Mouse (Mus musculus) liver, adult 2 months (tissue): ENCODE measurements around the gene Klhl42.

Experiments used
- CTCF ChIP-seq: fragments of 200-500 bp; IDR thresholded peaks from 2 replicates; pipeline ENCODE4 v1.5.1; 2011; ENCODE audit warnings: low read depth, low read length, control low read depth
- POLR2A ChIP-seq: fragments of 200-500 bp; IDR thresholded peaks from 2 replicates; pipeline ENCODE4 v1.6.1; 2011; ENCODE audit warnings: low read length, control low read depth; ENCODE audit not compliant: insufficient read depth; ENCODE audit errors: extremely low read depth

DNA sequence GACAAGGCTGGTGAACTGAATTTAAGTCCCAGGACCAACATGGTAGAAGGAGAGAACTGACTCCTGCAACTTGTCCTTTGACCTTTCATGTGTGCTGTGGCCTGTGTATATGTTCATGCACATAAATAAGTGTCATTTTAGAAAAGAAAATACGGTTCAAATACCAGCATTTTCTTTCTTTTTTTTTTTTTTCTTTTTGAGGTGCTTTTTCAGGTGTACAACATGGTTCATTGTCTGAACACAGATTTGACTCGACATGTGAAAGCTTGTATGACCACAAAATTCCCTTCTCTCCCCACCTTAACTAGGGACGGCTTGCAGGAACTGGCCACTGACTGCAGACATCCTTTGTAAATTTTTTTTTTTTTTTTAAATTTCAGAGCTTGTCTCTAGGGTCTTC is 5.8 kb downstream of the Klhl42 start:
- no peak for TF ChIP-seq CTCF
- no peak for TF ChIP-seq POLR2A
